Mouse (Mus musculus) small intestine, adult 2 months (tissue): ENCODE data around the gene Znhit6. TPM values are rescaled to one million over a fixed set of nuclear protein-coding genes. Genes with fewer than 3 reads are reported as not detected.

Source experiments
- H3K27ac ChIP-seq: fragments of 200-500 bp; 2 replicates; pipeline ENCODE4 v1.5.1; 2012; ENCODE audit warnings: low read depth, low read length, control low read depth, inconsistent platforms; ENCODE audit not compliant: insufficient read depth
- H3K27me3 ChIP-seq: fragments of 200-500 bp; 2 replicates; pipeline ENCODE4 v1.6.1; 2012; ENCODE audit warnings: mild to moderate bottlenecking, moderate library complexity, low read length, inconsistent platforms; ENCODE audit not compliant: control insufficient read depth, insufficient read depth
- H3K36me3 ChIP-seq: fragments of 200-500 bp; 2 replicates; pipeline ENCODE4 v1.6.1; 2012; ENCODE audit warnings: mild to moderate bottlenecking, low read length, control low read depth, inconsistent platforms; ENCODE audit not compliant: control insufficient read depth, insufficient read depth
- H3K4me1 ChIP-seq: fragments of 200-500 bp; 2 replicates; pipeline ENCODE4 v1.6.1; 2012; ENCODE audit warnings: low read length, inconsistent platforms, mixed read lengths; ENCODE audit not compliant: control insufficient read depth, insufficient read depth, insufficient read length
- H3K4me3 ChIP-seq: fragments of 200-500 bp; 2 replicates; pipeline ENCODE4 v1.5.1; 2012; ENCODE audit warnings: low read depth, mild to moderate bottlenecking, control low read depth, inconsistent platforms, low read length, moderate library complexity
- CTCF ChIP-seq: fragments of 200-500 bp; IDR thresholded peaks from 2 replicates; pipeline ENCODE4 v1.5.1; 2012; ENCODE audit warnings: low read depth, mild to moderate bottlenecking, control low read depth, inconsistent platforms, low read length, moderate library complexity, mixed read lengths; ENCODE audit not compliant: insufficient replicate concordance, insufficient read length; ENCODE audit errors: extremely low read depth
- POLR2A ChIP-seq: fragments of 200-500 bp; IDR thresholded peaks from 2 replicates; pipeline ENCODE4 v1.6.1; 2012; ENCODE audit warnings: low read depth, mild to moderate bottlenecking, control low read depth, inconsistent platforms, low read length, moderate library complexity
- WGBS: fragments of 180-500 bp; shearing (Covaris S2); methylation state at CpG from one replicate; pipeline ENCODE4 v1.1.7; 2018; 5-methylcytosine and 5-hydroxymethylcytosine counted together
- polyA plus RNA-seq: library from polyadenylated mRNA; depleted of rRNA; stranded (reverse); fragments of >200 nt; gene quantifications from 2 replicates; pipeline ENCODE4 v1.2.3, GENCODE M21; 2012

Znhit6 gene
- polyA plus RNA-seq, 1 experiment = 0.80 TPM

- Histone ChIP-seq H3K27me3 (no peaks in the 10 kb centered on the region), H3K4me3 (no peak overlapping the region), H3K27ac (peak overlapping the region; percentile 88), H3K4me1 (peaks cover 24% of the 10 kb centered on the region), H3K36me3 (no peaks in the 10 kb centered on the region)
- WGBS = 34% methylated on average over 6 of the region's 6 CpGs
- TF ChIP-seq POLR2A = no peak
- TF ChIP-seq CTCF = no peak
These were observed 56.9 kb downstream of the Znhit6 start for GRCm38 (mm10) chr3:145632888-145633287.

GRCm38 (mm10) chr3:145634002-145634710, 58.2 kb downstream of the Znhit6 start:
- no peaks in the 10 kb centered on the region for H3K36me3 ChIP-seq
- peaks cover 24% of the 10 kb centered on the region for H3K4me1 ChIP-seq
- TF ChIP-seq POLR2A = no peak
- no peak for TF ChIP-seq CTCF
- no peaks in the 10 kb centered on the region for H3K27me3 ChIP-seq
- H3K27ac ChIP-seq = peak overlapping the region; percentile 88
- 31% methylated on average over 14 of the region's 14 CpGs for WGBS
- peak overlapping the region; percentile 45 for H3K4me3 ChIP-seq

GRCm38 (mm10) chr3:145640170-145640569, 64.2 kb downstream of the Znhit6 start:
- Histone ChIP-seq H3K36me3 (no peaks in the 10 kb centered on the region), H3K4me3 (no peak overlapping the region), H3K27ac (no peak overlapping the region), H3K4me1 (no peaks in the 10 kb centered on the region; the same call in 1 of the 2 replicates), H3K27me3 (no peaks in the 10 kb centered on the region)
- no peak for TF ChIP-seq CTCF
- no peak for TF ChIP-seq POLR2A
- WGBS = 88% methylated on average over 4 of the region's 4 CpGs

GRCm38 (mm10) chr3:145640583-145640982, 64.6 kb downstream of the Znhit6 start:
- Histone ChIP-seq H3K4me1 (no peaks in the 10 kb centered on the region; the same call in 1 of the 2 replicates), H3K27me3 (no peaks in the 10 kb centered on the region), H3K36me3 (no peaks in the 10 kb centered on the region), H3K4me3 (no peak overlapping the region), H3K27ac (no peak overlapping the region)
- TF ChIP-seq CTCF = no peak
- TF ChIP-seq POLR2A = no peak
- WGBS = 76% methylated on average over 4 of the region's 4 CpGs

GRCm38 (mm10) chr3:145641036-145641685, 65.2 kb downstream of the Znhit6 start:
- Histone ChIP-seq H3K36me3 (no peaks in the 10 kb centered on the region), H3K4me1 (no peaks in the 10 kb centered on the region; the same call in 1 of the 2 replicates), H3K27ac (no peak overlapping the region), H3K27me3 (no peaks in the 10 kb centered on the region), H3K4me3 (no peak overlapping the region)
- TF ChIP-seq CTCF (no peak), POLR2A (no peak)
- WGBS = 78% methylated on average over 5 of the region's 5 CpGs

- WGBS = 73% methylated on average over 3 of the region's 3 CpGs
- Histone ChIP-seq H3K4me1 (no peaks in the 10 kb centered on the region; the same call in 1 of the 2 replicates), H3K36me3 (no peaks in the 10 kb centered on the region), H3K4me3 (no peak overlapping the region), H3K27ac (no peak overlapping the region), H3K27me3 (no peaks in the 10 kb centered on the region)
- TF ChIP-seq CTCF (no peak), POLR2A (no peak)
These were observed 65.9 kb downstream of the Znhit6 start for GRCm38 (mm10) chr3:145641878-145642277.

GRCm38 (mm10) chr3:145642861-145643260, 66.9 kb downstream of the Znhit6 start:
- Histone ChIP-seq H3K4me3 (no peak overlapping the region), H3K4me1 (no peaks in the 10 kb centered on the region; the same call in 1 of the 2 replicates), H3K27ac (no peak overlapping the region), H3K36me3 (0 out of 2 replicates have a peak, but pooled peaks cover 1% of the 10 kb centered on the region), H3K27me3 (no peaks in the 10 kb centered on the region)
- TF ChIP-seq CTCF = no peak
- no peak for TF ChIP-seq POLR2A
- WGBS = 36% methylated on average over 11 of the region's 11 CpGs
